Mouse (Mus musculus): ENCODE measurements around the gene Lrwd1.
"Not testable (repeated sequence)": the region's sequence is repeated elsewhere in the genome, so short reads cannot be mapped to it uniquely, and the experiment has no call there.

The Lrwd1 gene

GRCm38 (mm10) chr5:136149134-136149576 is 13.3 kb upstream of the Lrwd1 start:
- CTCF ChIA-PET: not testable (repeated sequence)

- CTCF ChIA-PET: no interaction called here
Observed at GRCm38 (mm10) chr5:136147704-136148103, 11.8 kb upstream of the Lrwd1 start.

GRCm38 (mm10) chr5:136146936-136147335 is 11.1 kb upstream of the Lrwd1 start:
- CTCF ChIA-PET: no interaction called here

GRCm38 (mm10) chr5:136144606-136145430 is 8.9 kb upstream of the Lrwd1 start:
- CTCF ChIA-PET: no interaction called here

GRCm38 (mm10) chr5:136143161-136143755 is 7.4 kb upstream of the Lrwd1 start:
- CTCF ChIA-PET: interaction anchor here (0.6 kb wide), 1 partner anchor 35 kb away, joined by 4 read pairs; no protein-coding TSS in a partner anchor

- CTCF ChIA-PET: no interaction called here
Observed at GRCm38 (mm10) chr5:136142746-136143145, 6.9 kb upstream of the Lrwd1 start.

- CTCF ChIA-PET: interaction anchor here (1.4 kb wide), 1 partner anchor 46 kb away, joined by 4 read pairs; no protein-coding TSS in a partner anchor
Observed at GRCm38 (mm10) chr5:136140057-136140482, 4.2 kb upstream of the Lrwd1 start.

GRCm38 (mm10) chr5:136139393-136139792 is 3.5 kb upstream of the Lrwd1 start:
- CTCF ChIA-PET: interaction anchor here (0.6 to 1.4 kb wide), 2 partner anchors 47 to 276 kb away, joined by 4 read pairs; no protein-coding TSS in a partner anchor

- CTCF ChIA-PET: no interaction called here
Observed at GRCm38 (mm10) chr5:136137658-136138274, 1.9 kb upstream of the Lrwd1 start.

- CTCF ChIA-PET: interaction anchor here (0.5 kb wide), 2 partner anchors 36 to 115 kb away, joined by 3 to 11 read pairs; no protein-coding TSS in a partner anchor
Observed at GRCm38 (mm10) chr5:136136292-136136990, 567 bp upstream of the Lrwd1 start.

- CTCF ChIA-PET: no interaction called here
Observed at GRCm38 (mm10) chr5:136122165-136122564, 13.7 kb downstream of the Lrwd1 start.

- CTCF ChIA-PET: interaction anchor here (0.6 kb wide), 1 partner anchor 681 kb away, joined by 7 read pairs; no protein-coding TSS in a partner anchor
Observed at GRCm38 (mm10) chr5:136116784-136117112, 19.1 kb downstream of the Lrwd1 start.

GRCm38 (mm10) chr5:136115891-136116783 is 19.7 kb downstream of the Lrwd1 start, which contains the start of gene Polr2j:
Gene Polr2j (plus strand): TSS chr5:136116631.
- CTCF ChIA-PET: interaction anchor here (0.6 kb wide), 2 partner anchors 160 to 681 kb away, joined by 5 to 7 read pairs; no protein-coding TSS in a partner anchor

GRCm38 (mm10) chr5:136113546-136113945 is 22.3 kb downstream of the Lrwd1 start:
- CTCF ChIA-PET: not testable (repeated sequence)

- CTCF ChIA-PET: no interaction called here
Observed at GRCm38 (mm10) chr5:136109042-136109441, 26.8 kb downstream of the Lrwd1 start.

- CTCF ChIA-PET: no interaction called here
Observed at GRCm38 (mm10) chr5:136108486-136108885, 27.4 kb downstream of the Lrwd1 start.

- CTCF ChIA-PET: interaction anchor here (0.5 kb wide), 1 partner anchor 12 kb away, joined by 3 read pairs; no protein-coding TSS in a partner anchor
Observed at GRCm38 (mm10) chr5:136104511-136104910, 31.4 kb downstream of the Lrwd1 start.

GRCm38 (mm10) chr5:136102099-136102820 is 33.6 kb downstream of the Lrwd1 start:
- CTCF ChIA-PET: interaction anchor here (0.6 to 2.0 kb wide), 5 partner anchors 11 to 1086 kb away, joined by 3 to 7 read pairs (median 4); partner anchors contain the start of gene Prkrip1

- CTCF ChIA-PET: no interaction called here
Observed at GRCm38 (mm10) chr5:136098536-136098935, 37.3 kb downstream of the Lrwd1 start.

GRCm38 (mm10) chr5:136095089-136095488 is 40.8 kb downstream of the Lrwd1 start:
- CTCF ChIA-PET: interaction anchor here (0.6 to 0.7 kb wide), 3 partner anchors 10 to 1845 kb away, joined by 3 to 4 read pairs (median 3); no protein-coding TSS in a partner anchor
